Mouse (Mus musculus): ENCODE results near the gene Lingo3. TPM values are rescaled to one million over a fixed set of nuclear protein-coding genes. Genes with fewer than 3 reads are reported as not detected.

Gene Lingo3
- polyA plus RNA-seq, 1 experiment from 2014 or later = 0.12 TPM

- Histone ChIP-seq H3K9ac (ENCODE audit: low read length) (peak overlapping the region; percentile 38; the same call in 1 of the 2 replicates), H3K36me3 (ENCODE audit: control insufficient read depth, insufficient read depth, low read length) (peaks cover 10% of the 10 kb centered on the region; the same call in 1 of the 2 replicates), H3K9me3 (ENCODE audit: control insufficient read depth, low read length) (no peaks in the 10 kb centered on the region), H3K27ac (replicated peaks) (no peak overlapping the region), H3K4me2 (replicated peaks; ENCODE audit: low read depth) (no peak overlapping the region), H3K27me3 (ENCODE audit: control insufficient read depth, insufficient read depth, low read length) (no peaks in the 10 kb centered on the region), H3K4me1 (replicated peaks; ENCODE audit: control insufficient read depth, insufficient read depth) (peaks cover 2% of the 10 kb centered on the region; the same call in 1 of the 2 replicates), H3K4me3 (ENCODE audit: low read depth, low read length) (no peak overlapping the region)
- ATAC-seq (ENCODE audit: low FRiP score, low TSS enrichment) = no peak
- TF ChIP-seq EP300 (optimal IDR thresholded peaks at IDR 0.05) = no peak
- TF ChIP-seq CTCF (IDR thresholded peaks at IDR 0.05; ENCODE audit: low read depth) = no peak
- 48% methylated on average over 7 of the region's 7 CpGs for WGBS
- no peak for DNase-seq (ENCODE audit: low spot score)
Measured at GRCm38 (mm10) chr10:80858350-80858935, 14.6 kb upstream of the Lingo3 start.

DNA sequence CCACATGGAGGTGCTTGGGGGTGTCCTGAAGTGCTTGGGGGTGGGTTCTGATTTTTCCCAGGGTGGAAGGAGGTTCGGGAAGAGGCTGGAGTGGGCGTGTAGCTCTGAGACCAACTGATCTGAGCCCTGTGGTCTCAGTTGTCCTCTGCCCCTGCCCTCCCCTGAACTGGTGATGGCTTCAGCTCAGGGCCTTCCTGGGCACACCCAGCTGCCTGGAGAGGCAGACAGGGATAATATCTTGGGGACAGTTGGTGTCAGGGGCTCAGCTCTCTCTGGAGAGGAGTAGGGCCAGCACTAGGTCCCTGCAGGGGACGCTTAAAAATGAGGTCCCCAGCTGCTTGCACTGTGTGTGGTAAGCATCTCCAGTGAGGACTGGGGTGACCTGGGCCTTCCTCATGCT is 14.0 kb upstream of the Lingo3 start:
- H3K4me2 ChIP-seq (replicated peaks; ENCODE audit: low read depth) = no peak overlapping the region
- peaks cover 2% of the 10 kb centered on the region; the same call in 1 of the 2 replicates for H3K4me1 ChIP-seq (replicated peaks; ENCODE audit: control insufficient read depth, insufficient read depth)
- WGBS = 54% methylated on average over 3 of the region's 3 CpGs
- no peaks in the 10 kb centered on the region for H3K27me3 ChIP-seq (ENCODE audit: control insufficient read depth, insufficient read depth, low read length)
- no peak for ATAC-seq (ENCODE audit: low FRiP score, low TSS enrichment)
- H3K9ac ChIP-seq (ENCODE audit: low read length) = no peak overlapping the region
- no peak for DNase-seq (ENCODE audit: low spot score)
- H3K36me3 ChIP-seq (ENCODE audit: control insufficient read depth, insufficient read depth, low read length) = peaks cover 9% of the 10 kb centered on the region; the same call in 1 of the 2 replicates
- H3K27ac ChIP-seq (replicated peaks) = no peak overlapping the region
- TF ChIP-seq EP300 (optimal IDR thresholded peaks at IDR 0.05) = no peak
- TF ChIP-seq CTCF (IDR thresholded peaks at IDR 0.05; ENCODE audit: low read depth) = no peak
- H3K9me3 ChIP-seq (ENCODE audit: control insufficient read depth, low read length) = no peaks in the 10 kb centered on the region
- H3K4me3 ChIP-seq (ENCODE audit: low read depth, low read length) = no peak overlapping the region

- Histone ChIP-seq H3K9me3 (ENCODE audit: control insufficient read depth, low read length) (no peaks in the 10 kb centered on the region), H3K4me1 (replicated peaks; ENCODE audit: control insufficient read depth, insufficient read depth) (peaks cover 2% of the 10 kb centered on the region; the same call in 1 of the 2 replicates), H3K4me3 (ENCODE audit: low read depth, low read length) (no peak overlapping the region), H3K27ac (replicated peaks) (no peak overlapping the region), H3K4me2 (replicated peaks; ENCODE audit: low read depth) (no peak overlapping the region), H3K36me3 (ENCODE audit: control insufficient read depth, insufficient read depth, low read length) (0 out of 2 replicates have a peak, but pooled peaks cover 7% of the 10 kb centered on the region), H3K9ac (ENCODE audit: low read length) (no peak overlapping the region), H3K27me3 (ENCODE audit: control insufficient read depth, insufficient read depth, low read length) (no peaks in the 10 kb centered on the region)
- TF ChIP-seq EP300 (optimal IDR thresholded peaks at IDR 0.05) (no peak), CTCF (IDR thresholded peaks at IDR 0.05; ENCODE audit: low read depth) (no peak)
- DNase-seq (ENCODE audit: low spot score) (no peak), ATAC-seq (ENCODE audit: low FRiP score, low TSS enrichment) (no peak)
- 62% methylated on average over 8 of the region's 8 CpGs for WGBS
Measured at GRCm38 (mm10) chr10:80857386-80857785, 13.5 kb upstream of the Lingo3 start.

GRCm38 (mm10) chr10:80856908-80857307 is 13.1 kb upstream of the Lingo3 start:
- Histone ChIP-seq H3K36me3 (ENCODE audit: control insufficient read depth, insufficient read depth, low read length) (0 out of 2 replicates have a peak, but pooled peaks cover 3% of the 10 kb centered on the region), H3K27me3 (ENCODE audit: control insufficient read depth, insufficient read depth, low read length) (no peaks in the 10 kb centered on the region), H3K27ac (replicated peaks) (no peak overlapping the region), H3K4me2 (replicated peaks; ENCODE audit: low read depth) (no peak overlapping the region), H3K9me3 (ENCODE audit: control insufficient read depth, low read length) (no peaks in the 10 kb centered on the region), H3K9ac (ENCODE audit: low read length) (no peak overlapping the region), H3K4me3 (ENCODE audit: low read depth, low read length) (no peak overlapping the region), H3K4me1 (replicated peaks; ENCODE audit: control insufficient read depth, insufficient read depth) (peaks cover 2% of the 10 kb centered on the region; the same call in 1 of the 2 replicates)
- ATAC-seq (ENCODE audit: low FRiP score, low TSS enrichment) = no peak
- DNase-seq (ENCODE audit: low spot score) = no peak
- TF ChIP-seq CTCF (IDR thresholded peaks at IDR 0.05; ENCODE audit: low read depth) (no peak), EP300 (optimal IDR thresholded peaks at IDR 0.05) (no peak)
- WGBS = 64% methylated on average over 5 of the region's 5 CpGs

GRCm38 (mm10) chr10:80856267-80856666 is 12.4 kb upstream of the Lingo3 start:
- ATAC-seq (ENCODE audit: low FRiP score, low TSS enrichment) = no peak
- no peak for DNase-seq (ENCODE audit: low spot score)
- H3K4me3 ChIP-seq (ENCODE audit: low read depth, low read length) = no peak overlapping the region; the same call in 1 of the 2 replicates
- H3K4me1 ChIP-seq (replicated peaks; ENCODE audit: control insufficient read depth, insufficient read depth) = peaks cover 2% of the 10 kb centered on the region; the same call in 1 of the 2 replicates
- WGBS = 74% methylated on average over 3 of the region's 3 CpGs
- no peaks in the 10 kb centered on the region for H3K9me3 ChIP-seq (ENCODE audit: control insufficient read depth, low read length)
- no peak overlapping the region; the same call in 1 of the 2 replicates for H3K9ac ChIP-seq (ENCODE audit: low read length)
- no peak overlapping the region for H3K27ac ChIP-seq (replicated peaks)
- H3K27me3 ChIP-seq (ENCODE audit: control insufficient read depth, insufficient read depth, low read length) = no peaks in the 10 kb centered on the region
- H3K4me2 ChIP-seq (replicated peaks; ENCODE audit: low read depth) = peak overlapping the region; percentile 100; the same call in 1 of the 2 replicates
- H3K36me3 ChIP-seq (ENCODE audit: control insufficient read depth, insufficient read depth, low read length) = no peaks in the 10 kb centered on the region
- TF ChIP-seq EP300 (optimal IDR thresholded peaks at IDR 0.05) (no peak), CTCF (IDR thresholded peaks at IDR 0.05; ENCODE audit: low read depth) (peak; percentile 42)

DNA sequence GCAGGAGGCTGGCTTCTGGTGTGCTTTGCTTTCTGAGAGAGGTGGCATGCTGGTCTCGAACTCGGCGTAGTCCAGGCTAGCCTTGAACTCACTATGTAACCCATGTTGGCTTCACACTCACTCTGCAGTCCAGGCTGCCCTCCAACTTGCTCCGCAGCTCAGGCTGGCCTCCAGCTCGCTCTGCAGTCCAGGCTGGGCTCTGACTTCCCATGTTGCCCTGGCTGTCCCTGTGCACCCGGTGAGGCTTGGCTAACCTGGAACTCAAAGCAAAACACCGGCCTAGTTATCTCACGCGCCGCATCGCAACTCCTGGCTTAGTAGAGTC is 11.9 kb upstream of the Lingo3 start:
- H3K4me2 ChIP-seq (replicated peaks; ENCODE audit: low read depth) = peak overlapping the region; percentile 100
- ATAC-seq (ENCODE audit: low FRiP score, low TSS enrichment) (no peak; the same call in 1 of the 2 replicates), DNase-seq (ENCODE audit: low spot score) (no peak)
- no peak for TF ChIP-seq CTCF (IDR thresholded peaks at IDR 0.05; ENCODE audit: low read depth)
- no peak for TF ChIP-seq EP300 (optimal IDR thresholded peaks at IDR 0.05)
- H3K27me3 ChIP-seq (ENCODE audit: control insufficient read depth, insufficient read depth, low read length) = no peaks in the 10 kb centered on the region
- H3K36me3 ChIP-seq (ENCODE audit: control insufficient read depth, insufficient read depth, low read length) = no peaks in the 10 kb centered on the region
- 16% methylated on average over 11 of the region's 11 CpGs for WGBS
- peak overlapping the region; percentile 85 for H3K9ac ChIP-seq (ENCODE audit: low read length)
- peak overlapping the region; percentile 86 for H3K4me3 ChIP-seq (ENCODE audit: low read depth, low read length)
- H3K27ac ChIP-seq (replicated peaks) = no peak overlapping the region
- peaks cover 2% of the 10 kb centered on the region; the same call in 1 of the 2 replicates for H3K4me1 ChIP-seq (replicated peaks; ENCODE audit: control insufficient read depth, insufficient read depth)
- no peaks in the 10 kb centered on the region for H3K9me3 ChIP-seq (ENCODE audit: control insufficient read depth, low read length)

All from stomach, postnatal 0 days (tissue).